Mouse (Mus musculus): Measurements from ENCODE around the gene Rhd.
"Not testable (repeated sequence)": the region's sequence is repeated elsewhere in the genome, so short reads cannot be mapped to it uniquely, and the experiment has no call there.

Gene Rhd

DNA sequence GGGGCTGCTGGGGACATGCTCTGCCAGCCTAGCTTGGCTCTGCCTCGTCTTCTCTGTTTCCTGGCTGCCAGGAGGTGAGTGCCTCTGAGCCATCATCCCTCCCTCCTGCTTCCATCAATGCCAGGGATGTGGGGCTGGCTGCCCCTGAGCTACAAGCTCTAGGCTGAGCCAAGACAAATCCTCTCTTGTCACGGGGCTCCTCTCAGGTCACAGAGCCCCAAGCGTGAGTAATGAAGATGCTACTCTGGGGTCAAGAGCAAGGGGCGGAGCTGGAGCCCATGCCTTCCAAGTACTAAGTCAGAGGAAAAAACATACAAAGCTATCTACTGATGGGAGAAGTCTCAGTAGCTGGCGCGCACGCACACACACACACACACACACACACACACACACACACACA lies 38.7 kb downstream of the Rhd start:
- no peak for DNase-seq (ENCODE audit: low read depth, low spot score)

DNA sequence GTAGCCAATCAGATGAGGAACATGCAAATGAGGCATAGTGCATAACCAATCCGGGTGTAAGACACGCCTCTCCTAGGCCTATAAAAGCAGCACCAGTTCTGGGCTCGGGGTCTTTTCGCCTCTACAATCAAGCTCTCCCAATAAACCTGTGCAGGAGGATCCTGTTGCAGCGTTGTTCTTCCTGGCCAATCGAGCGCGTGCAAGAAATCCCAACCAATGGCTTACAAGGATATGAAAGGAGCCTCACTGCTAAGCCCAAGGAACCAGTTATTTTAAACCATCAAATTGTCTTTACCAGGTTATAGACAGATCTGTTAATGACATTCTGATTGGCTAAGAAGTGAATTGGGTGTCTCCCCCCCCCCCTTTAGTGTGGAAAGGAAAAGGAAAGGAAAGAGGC lies 47.1 kb downstream of the Rhd start:
- DNase-seq (ENCODE audit: low read depth, low spot score): not testable (repeated sequence)

DNA sequence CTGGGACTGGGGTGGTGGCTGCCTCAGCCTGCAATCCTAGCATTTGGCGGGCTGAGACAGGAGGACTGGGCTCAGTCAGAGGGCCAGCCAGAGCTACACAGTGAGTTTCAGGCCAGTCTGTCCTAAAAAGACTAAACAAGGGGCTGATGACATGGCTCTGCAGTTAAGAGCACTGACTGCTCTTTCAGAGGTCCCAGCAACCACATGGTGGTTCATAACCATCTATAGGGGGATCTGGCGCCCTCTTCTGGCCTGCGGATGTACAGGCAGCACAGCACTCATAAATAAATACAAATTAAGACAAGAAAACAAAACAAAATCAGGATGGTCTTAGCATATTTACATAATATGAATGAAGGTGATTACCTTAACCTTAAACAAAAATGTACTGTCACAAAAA lies 49.1 kb downstream of the Rhd start:
- DNase-seq (ENCODE audit: low read depth, low spot score): no peak

DNA sequence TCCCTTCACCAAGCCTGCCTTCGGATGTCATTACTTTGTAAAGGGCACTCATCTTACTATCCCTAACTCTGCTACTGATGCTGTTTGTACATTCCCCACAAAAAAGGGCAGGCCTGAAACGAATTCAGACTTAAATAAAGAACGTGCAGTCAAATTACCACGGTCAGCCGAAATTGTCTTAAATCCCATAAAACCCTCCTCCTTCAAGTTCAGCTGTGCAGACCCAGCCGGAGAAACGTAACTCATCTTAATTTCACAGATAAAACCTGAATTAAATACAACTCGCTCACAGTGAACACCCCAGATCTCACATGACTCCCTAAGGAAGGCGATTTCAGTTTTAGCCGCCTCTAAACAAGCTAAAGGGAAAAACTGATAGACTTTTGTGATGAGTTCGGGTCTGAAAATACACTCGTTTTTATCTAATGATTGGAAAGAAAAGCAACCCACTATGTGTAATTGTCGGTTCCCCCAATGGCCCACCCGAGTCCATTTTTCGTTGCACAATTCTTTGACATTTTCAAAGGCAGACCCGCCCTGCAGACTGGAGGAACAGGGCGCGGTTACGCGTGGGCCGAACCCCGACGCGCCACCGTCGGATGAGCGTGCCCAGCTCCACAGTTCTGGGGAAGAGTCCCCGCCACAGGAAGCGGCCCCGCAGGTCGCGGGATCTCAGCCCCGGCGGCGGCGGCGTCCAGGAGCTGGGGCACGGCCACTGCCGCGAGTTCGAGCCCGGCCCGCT lies 50.0 kb downstream of the Rhd start:
- no peak for DNase-seq (ENCODE audit: low read depth, low spot score)

DNA sequence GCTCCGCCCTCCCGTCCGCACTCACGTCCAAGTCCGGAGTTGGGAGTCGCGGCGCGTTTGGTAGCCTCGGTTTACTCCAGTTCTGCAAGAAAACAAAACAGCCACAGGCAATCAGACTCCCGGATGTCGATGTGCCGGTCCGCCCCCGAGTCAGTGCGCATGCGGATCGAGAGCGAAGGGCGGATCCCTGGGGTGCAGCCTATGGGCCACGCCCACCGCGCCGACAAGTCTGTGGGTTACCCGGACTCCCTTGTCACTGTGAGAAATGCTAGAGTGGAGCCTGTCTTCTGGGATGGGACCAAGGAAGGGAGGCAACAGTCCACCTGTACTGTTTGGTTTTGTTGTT lies 50.5 kb downstream of the Rhd start, which contains the start of gene Tmem50a:
Gene Tmem50a, minus strand, starts transcription at position 161 of the 346 bp plus-strand sequence.
- DNase-seq (ENCODE audit: low read depth, low spot score): peak; percentile 83

DNA sequence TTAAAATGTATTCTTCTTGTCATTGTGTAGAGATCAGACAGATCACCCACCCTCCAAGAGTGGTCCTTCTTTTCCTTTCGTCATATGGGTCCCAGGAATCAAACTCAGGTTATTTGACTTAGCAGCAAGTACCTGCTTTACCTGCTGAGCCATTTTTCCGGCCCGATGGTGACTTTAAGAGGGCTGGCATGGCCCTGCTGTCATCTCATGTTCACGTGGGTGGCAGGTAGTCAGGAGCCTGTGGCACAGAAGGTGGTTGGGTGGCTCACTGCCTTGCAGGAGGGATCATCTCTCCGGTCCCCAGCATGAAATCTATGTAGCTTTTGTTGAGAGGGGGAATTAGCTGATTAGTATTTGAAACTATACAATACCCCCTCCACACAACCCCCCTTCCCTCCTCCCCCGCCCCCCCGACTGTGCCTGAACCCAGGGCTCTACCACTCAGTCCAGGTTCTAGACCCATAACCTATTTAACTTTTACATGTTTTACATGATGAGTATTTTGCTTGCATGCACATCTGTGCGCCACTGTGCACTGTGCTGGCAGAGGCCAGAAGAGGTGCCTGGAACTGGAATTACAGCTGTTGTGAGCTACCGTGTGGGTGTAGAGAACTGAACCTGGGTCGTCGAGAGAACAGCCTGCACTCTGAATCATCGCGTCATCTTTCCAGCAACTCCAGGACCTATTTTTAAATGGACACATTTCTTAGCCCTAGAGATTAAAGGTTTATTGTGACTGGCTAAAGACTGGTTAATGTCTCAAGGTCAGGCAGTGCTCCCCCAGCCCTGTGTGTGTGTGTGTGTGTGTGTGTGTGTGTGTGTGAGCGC lies 51.1 kb downstream of the Rhd start:
- no peak for DNase-seq (ENCODE audit: low read depth, low spot score)

DNA sequence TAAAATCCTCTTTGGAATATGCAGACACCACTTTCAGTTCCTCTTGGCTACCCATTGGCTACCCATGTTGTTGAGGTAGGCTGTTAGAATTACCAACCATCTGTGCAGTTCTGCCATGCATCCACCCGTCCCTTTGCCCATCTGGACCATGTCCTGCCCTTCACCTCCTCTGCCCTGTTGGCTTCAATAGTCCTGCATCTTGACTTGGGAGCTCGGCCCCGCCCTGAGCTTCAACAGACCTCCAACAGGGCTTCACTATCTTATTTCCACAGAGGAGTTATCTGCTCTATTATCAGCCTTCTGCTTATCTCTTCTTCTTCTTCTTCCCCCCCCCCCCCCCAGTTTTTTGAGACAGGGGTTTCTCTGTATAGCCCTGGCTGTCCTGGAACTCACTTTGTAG lies 52.9 kb downstream of the Rhd start:
- no peak for DNase-seq (ENCODE audit: low read depth, low spot score)

DNA sequence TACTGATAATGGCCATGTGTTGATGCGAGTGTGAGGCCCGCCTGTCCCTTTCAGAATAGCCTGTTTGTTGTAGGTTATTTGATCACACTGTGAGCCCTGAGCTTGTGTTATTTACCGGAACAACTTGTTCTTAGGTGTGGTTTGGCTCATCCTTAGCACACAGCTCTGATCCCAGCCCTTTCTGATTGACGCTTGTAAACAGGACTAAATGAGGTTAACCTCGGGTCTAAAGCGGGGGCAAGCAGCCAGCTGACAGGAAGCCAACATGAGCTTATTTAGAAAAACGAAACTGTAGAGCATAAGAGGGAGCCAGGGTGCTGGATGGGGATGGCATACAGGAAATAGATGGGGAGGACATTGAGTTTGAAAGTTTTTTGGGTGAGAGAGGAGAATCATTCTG lies 54.0 kb downstream of the Rhd start:
- DNase-seq (ENCODE audit: low read depth, low spot score): no peak

DNA sequence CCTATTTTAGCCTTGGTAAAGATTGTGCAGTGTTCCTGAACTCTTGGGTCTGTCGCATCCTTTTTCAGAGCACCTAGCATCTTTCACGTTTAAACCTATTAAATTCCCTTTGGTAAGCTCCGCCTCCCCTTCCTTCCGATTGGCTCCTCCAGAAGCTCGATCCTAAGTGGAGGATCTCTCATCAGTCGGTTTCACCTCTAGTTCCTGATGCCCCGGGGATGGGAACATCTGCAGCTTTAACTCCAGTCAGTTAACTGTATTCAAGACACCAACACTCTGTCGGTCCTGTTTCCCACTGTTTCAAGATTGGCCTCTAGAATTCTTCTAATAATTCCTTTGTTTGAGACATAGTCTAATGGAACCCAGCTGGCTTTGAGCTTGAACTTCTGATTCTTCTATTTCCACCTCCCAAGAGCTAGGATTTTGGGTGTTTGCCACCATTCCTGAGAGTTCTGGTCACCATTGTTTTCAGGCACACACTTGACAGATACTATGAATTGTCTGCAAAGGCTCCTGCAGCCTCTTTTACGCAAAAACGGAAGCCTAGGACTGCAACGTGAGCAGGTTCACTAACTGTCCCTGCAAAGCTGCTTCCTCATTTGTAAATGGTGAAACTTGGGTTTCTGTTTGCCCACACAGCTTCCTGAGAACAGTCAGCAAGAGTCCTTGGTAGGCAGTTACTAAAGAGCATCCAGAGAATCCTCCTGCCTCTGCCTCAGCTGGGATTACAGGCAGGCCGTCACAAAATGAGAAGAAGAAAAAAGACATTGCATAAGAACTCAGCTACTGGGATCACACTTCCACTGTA lies 55.6 kb downstream of the Rhd start:
- no peak for DNase-seq (ENCODE audit: low read depth, low spot score)

DNA sequence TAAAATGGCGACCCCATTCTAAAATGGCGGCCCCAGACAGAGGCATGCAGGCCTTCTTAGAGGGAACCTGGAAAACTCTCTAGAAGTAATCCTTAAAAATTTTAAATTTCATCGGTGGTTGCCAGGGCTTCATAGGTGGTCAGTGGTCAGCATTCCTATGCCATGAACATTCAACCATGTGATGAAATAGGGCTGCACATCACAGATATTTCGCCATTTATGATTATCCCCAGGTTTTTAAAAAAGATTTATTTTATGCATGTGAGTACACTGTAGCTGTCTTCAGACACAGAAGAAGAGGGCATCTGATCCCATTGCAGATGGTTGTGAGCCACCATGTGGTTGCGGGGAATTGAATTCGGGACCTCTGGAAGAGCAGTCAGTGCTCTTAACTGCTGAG lies 56.3 kb downstream of the Rhd start:
- DNase-seq (ENCODE audit: low read depth, low spot score): no peak

DNA sequence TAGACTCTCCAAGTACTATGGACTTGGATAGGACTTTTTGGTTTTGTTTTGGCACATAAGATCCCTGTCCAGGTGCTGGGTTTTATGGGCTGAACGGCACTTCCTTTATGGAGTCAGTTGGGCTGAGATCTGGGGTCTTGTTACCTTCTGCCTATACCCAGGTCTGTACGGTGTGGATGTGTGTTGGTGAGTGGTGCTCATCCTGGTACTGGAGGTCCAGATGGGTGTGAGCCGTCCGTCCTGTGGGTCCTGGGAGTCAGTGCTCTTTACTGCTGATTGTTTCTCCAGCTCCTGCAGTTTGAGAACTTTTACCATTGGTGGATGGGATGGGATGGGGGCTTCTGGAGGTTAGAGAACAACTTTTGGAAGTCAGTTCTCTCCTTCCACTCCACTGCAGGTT lies 57.4 kb downstream of the Rhd start:
- no peak for DNase-seq (ENCODE audit: low read depth, low spot score)

DNA sequence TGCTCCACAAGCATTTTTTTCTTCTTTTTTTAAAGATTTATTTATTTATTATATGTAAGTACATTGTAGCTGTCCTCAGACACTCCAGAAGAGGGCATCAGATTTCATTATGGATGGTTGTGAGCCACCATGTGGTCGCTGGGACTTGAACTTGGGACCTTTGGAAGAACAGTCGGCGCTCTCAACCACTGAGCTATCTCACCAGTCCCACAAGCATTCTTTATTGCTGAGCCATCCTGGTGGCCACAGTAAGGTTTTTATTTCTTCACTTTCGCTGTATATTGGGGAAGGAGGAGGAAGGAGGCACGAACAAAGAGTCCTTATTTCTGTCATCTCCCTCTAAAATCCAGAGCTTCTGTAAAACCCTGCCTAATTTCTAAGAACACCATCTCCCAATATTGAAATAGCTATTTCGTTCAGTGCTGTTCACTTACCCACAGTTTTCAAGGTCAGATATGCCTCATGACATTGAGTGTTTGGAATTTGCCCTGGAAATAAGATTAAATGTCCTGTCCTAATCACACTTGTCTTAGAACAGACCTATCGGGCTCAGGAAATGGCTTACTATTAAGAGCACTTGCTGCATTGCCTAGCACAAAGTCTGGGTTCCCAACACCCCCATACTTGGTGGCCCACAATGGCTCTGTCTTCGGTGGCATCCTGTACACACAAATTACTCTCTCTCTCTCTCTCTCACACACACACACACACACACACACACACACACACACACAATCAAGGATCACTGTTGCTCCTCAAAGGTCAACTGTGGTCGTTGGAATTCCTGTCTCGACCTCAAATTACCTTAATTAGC lies 58.0 kb downstream of the Rhd start:
- DNase-seq (ENCODE audit: low read depth, low spot score): no peak

DNA sequence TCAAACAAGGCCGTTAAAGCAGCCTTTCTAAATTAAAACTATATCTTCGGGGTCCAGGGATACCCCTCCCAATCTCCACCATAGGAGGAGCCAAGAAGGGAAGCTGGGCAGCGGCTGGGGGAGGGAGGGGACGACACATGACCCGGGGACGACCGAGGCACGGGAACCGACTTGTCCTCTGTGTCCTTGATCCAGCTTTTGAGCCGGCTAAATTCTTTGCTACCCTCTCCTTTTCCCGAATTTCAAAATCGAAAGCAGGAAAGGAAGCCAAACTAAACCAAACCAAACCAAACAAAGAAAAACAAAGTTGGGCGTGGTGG lies 58.5 kb downstream of the Rhd start:
- no peak for DNase-seq (ENCODE audit: low read depth, low spot score)

DNA sequence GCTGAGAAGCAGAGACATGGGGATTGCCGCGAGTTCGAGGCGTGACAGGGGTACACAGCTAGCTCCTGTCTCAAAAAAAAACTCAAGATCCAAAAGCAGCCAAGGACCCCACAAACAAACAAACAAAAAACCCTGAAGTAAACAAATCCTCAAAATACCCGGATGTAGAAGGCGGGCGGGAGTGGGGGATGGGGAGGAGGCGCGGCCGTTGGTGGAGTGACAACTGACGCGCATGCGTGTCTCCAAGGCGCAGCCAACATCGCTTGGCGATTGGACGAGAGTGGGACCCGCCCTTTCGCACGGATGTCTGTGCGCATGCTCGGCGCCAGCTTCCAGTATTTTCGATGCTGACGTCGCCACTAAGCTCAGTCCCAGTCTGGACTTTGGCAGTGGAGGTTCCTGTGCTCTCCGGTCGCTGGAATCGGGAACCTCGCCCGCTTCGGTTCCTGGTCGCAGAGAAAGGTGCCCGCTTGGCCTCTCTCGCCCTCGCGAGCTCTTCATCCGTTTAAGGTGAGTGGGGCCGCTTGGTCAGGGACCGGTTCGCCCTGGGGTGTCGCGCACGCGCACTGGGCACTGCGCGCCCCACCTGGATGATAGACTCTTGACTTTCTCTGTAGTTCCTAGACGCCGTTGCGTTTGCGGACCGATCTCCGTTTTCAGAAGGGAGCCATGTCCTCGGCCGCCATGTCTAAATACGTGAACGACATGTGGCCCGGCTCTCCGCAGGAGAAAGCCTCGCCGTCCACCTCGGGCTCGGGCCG lies 59.1 kb downstream of the Rhd start, which contains the start of gene Rsrp1:
Gene Rsrp1, plus strand, starts transcription at position 335 of the 761 bp plus-strand sequence.
- peak; percentile 97 for DNase-seq (ENCODE audit: low read depth, low spot score)

DNA sequence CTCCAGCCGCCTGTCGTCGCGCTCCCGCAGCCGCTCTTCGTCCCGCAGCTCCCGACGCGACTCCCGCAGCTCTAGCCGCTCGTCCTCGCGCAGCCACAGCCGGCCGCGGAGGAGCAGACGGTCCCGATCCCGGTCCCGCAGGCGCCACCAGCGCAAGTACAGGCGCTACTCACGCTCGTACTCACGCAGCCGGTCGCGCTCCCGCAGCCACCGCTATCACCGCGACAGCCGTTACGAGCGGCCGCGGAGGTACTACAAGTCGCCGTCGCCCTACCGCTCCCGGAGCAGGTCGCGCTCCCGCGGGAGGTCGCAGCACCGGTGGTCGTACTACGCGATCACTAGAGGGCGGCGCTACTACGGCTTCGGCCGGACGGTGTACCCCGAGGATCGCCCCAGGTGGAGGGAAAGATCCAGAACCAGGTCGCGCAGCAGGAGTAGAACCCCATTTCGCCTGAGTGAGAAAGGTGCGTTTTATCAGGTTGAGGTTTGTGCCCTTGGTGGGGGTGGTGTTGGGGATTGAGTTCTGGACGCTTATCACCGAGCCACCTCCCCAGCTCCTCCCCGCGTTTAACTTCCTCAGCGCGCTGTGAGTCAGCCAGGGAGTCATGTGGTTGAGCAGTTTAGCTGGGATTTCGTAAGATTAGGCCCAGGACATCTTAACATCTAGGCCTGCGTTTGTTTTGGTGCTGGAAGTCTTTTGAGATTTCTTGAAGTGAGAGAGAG lies 59.8 kb downstream of the Rhd start:
- DNase-seq (ENCODE audit: low read depth, low spot score): no peak

DNA sequence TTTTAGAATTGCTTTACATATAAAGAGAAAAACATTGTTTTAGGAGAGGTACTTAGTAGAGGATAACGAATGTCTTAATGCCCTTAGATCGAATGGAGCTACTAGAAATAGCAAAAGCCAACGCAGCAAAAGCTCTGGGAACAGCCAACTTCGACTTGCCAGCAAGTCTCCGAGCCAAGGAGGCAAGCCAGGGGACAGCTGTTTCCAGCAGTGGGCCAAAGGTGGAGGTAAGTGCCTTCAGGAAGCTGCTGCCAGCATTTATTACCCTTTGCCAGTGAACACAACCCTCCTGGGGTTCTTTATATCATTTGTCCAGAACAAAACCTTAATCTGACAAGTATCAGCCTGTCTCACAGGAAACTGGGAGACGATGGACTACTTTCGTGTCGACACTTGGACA lies 60.9 kb downstream of the Rhd start:
- DNase-seq (ENCODE audit: low read depth, low spot score): no peak

DNA sequence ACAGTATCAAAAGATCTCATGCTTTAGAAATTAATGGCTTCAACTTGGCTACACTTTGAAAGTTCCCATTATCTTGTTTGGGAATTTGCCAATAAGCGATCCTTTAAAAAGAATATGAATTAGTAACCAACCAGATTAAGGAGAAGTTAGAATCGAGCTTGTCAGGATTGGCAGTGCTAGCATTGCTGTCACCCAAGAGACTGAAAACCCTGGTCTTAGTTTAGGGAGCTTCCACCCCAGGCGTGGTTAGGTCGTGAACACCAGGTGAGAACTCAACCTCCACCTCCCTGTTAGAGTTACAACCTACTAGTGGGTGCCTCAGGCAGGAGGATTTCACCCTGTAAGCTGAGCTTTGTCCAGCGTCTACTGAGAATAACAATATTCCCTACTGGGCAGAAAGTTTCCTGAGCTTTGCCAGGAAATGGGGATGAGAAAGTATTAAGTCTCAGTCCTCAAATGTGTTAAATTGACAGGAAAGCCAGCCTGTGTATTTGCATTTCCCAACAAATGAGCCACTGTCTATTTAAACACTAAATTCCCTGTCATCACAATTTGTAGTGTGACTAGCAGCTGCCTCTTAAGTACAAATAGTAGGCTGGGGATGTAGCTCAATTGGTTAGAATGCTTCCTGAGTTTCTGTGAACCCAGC lies 63.6 kb downstream of the Rhd start:
- no peak for DNase-seq (ENCODE audit: low read depth, low spot score)

DNA sequence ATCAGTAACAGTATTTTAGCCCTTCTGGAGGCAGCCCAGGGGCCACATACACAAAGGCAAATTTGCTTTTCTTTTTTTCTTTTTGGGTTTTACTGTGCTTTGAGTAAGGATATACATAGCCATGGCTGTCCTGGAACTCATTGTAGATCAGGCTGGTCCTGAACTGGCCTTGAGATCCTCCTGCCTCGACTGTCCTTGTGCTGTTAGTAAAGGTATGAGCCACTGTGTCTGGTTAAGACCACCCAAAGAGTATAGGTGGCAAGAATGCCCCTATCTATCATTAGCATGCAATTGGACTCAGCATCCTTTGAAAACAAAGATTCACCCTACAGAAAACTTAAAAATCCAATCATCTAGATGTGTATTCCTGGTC lies 64.1 kb downstream of the Rhd start:
- no peak for DNase-seq (ENCODE audit: low read depth, low spot score)

DNA sequence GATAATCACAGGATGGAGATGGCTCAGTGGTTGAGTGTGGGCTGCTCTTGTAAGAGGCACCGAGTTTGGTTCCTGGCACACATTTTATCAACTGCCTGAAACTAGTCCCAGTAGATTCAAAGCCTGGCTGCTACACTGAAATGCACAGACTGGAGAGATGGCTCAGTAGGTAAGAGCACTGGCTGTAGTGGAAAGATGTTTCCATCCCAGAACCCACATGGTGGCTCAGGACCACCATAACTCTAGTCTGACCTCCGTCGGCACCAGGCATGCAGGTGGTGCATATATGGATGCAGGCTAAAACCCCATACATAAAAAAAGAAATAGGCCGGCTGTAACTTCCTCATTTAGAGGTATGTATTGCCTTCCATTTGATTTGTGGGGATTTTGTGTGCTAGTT lies 65.2 kb downstream of the Rhd start:
- DNase-seq (ENCODE audit: low read depth, low spot score): no peak

DNA sequence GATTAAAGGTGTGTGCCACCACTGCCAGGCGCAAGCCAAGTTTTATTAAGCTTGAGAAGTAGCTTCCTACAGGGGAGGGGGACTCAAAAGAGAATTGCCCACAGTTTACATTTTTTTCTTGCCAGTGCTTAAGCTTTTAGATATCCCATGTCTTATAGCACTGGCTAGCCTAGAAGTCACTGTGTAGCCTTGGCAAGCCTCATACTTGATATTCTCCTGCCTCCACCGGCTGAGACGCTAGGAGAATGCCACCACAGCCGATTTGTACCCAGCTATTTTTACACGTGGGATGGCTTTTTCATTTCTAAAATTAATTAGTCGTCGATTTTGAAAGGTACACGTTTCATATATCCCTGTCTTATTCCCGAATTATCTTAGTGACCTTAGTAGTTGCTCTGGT lies 65.9 kb downstream of the Rhd start:
- DNase-seq (ENCODE audit: low read depth, low spot score): no peak

All from retina, postnatal 7 days (tissue).